Mouse (Mus musculus): ENCODE measurements at regions not wholly inside any gene's neighbourhood (a gene's known extent, or its start where the extent isn't known, plus 50 kb on each side); places are given as distances from the start of the nearest gene placed in this dataset.

DNA sequence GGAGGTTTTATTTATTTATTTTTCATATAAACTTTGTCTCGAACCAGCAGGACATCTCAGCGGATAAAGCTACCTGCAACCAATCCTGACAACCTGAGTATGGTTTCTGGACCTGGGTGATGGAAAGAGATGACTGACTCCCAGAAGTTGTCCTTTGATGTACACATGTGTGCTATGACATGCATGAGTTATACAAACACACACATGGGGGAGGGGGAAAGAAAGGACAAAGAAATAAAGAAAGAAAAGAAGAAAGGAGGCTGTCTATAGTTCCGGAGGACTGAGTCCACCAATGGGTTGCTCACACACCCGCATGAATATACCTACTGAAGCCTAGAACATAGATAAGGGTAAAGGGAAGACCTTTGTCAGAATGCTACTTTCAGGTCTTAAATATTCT, 295.0 kb downstream of the Etaa1 start:
- DNase-seq (ENCODE audit: low spot score) = no peak
- H3K4me1 ChIP-seq = peaks cover 6% of the 10 kb centered on the region; the same call in 1 of the 2 replicates
- no peaks in the 10 kb centered on the region for H3K9me3 ChIP-seq (replicated peaks)
- 91% methylated on average over 4 of the region's 4 CpGs for WGBS
- no peaks in the 10 kb centered on the region for H3K27me3 ChIP-seq (ENCODE audit: low read depth, poor library complexity, severe bottlenecking)
- no peak overlapping the region for H3K4me3 ChIP-seq
- H3K27ac ChIP-seq (replicated peaks) = no peak overlapping the region
- no peaks in the 10 kb centered on the region for H3K36me3 ChIP-seq

- no peak for DNase-seq (ENCODE audit: low spot score)
- Histone ChIP-seq H3K4me3 (no peak overlapping the region), H3K27ac (replicated peaks) (no peak overlapping the region), H3K36me3 (no peaks in the 10 kb centered on the region), H3K4me1 (no peaks in the 10 kb centered on the region), H3K27me3 (ENCODE audit: low read depth, poor library complexity, severe bottlenecking) (no peaks in the 10 kb centered on the region), H3K9me3 (replicated peaks) (no peaks in the 10 kb centered on the region)
- WGBS = 93% methylated on average over 5 of the region's 5 CpGs
These were observed 289.8 kb downstream of the Etaa1 start for GRCm38 (mm10) chr11:17663893-17664292.

DNA sequence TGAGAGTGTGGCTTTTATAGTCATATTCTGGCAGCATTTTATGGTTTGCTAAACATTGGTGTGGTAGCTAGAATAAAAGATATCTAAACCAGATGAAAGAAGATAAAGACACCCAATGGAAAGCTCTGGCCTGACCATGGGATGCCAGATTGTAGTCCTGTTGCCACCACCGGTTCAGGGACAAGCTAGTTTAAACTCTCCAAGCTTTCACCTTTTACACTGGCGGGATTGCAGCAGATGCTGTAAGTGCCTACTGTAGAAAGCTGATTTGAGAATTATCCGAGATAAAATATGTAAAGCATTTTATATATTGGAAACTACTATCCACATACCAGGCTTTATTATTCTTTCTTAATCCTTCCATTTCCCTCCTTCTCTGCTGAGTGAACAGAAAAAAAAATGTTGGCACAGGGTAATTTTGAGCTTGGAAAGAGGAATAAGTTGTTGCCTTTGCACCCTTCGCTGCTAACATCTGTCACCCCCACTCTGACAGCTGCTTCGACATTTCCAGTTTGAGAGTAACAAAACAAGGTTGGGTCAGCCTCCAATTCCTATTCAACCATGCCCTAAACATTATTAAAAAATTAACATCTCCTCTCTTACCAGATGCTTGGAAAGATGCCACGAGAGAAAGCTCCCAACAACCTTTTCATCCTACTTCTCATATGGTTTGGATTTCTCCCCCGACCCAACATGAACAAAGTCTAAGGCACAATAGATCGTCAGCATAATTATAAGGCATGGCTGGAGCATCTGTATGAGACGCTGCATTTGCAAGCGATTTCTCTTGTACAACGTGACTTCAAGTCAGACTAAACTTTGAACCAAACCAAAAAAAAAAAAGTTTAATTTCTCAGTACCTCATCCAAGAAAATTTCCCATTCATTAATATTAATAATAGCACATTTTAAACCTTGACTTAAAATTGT, 287.8 kb downstream of the Etaa1 start:
- DNase-seq (ENCODE audit: low spot score) = no peak
- Histone ChIP-seq H3K4me3 (no peak overlapping the region), H3K27ac (replicated peaks) (no peak overlapping the region), H3K27me3 (ENCODE audit: low read depth, poor library complexity, severe bottlenecking) (no peaks in the 10 kb centered on the region), H3K36me3 (no peaks in the 10 kb centered on the region), H3K9me3 (replicated peaks) (no peaks in the 10 kb centered on the region), H3K4me1 (no peaks in the 10 kb centered on the region)
- 92% methylated on average over 11 of the region's 11 CpGs for WGBS

DNA sequence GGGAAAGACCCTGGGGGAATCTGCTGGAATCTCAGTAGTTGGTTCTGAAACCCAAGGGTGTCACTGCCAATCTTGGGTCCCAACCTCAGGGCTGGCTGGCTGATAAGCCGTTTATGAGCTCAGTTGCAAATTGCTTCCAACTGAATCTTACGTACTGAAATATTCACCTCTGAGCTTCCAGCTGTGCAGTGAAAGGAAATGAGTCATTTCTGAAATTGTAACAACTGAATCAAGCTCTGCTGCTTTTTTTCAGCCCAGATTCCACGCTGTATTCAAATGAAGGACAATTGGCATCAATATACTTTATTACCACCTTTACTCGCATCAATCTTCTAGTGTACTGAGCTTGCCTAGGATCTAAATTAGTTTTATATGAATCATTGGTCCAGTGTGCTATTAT, 272.7 kb downstream of the Etaa1 start:
- Histone ChIP-seq H3K27me3 (ENCODE audit: low read depth, poor library complexity, severe bottlenecking) (no peaks in the 10 kb centered on the region), H3K4me3 (no peak overlapping the region), H3K4me1 (no peaks in the 10 kb centered on the region), H3K36me3 (no peaks in the 10 kb centered on the region), H3K9me3 (replicated peaks) (no peaks in the 10 kb centered on the region; the same call in 1 of the 2 replicates), H3K27ac (replicated peaks) (no peak overlapping the region)
- DNase-seq (ENCODE audit: low spot score) = no peak
- WGBS = 89% methylated on average over 4 of the region's 4 CpGs

GRCm38 (mm10) chr11:17685711-17686113, 268.0 kb downstream of the Etaa1 start:
- no peak overlapping the region for H3K4me3 ChIP-seq
- peak; percentile 33 for DNase-seq (ENCODE audit: low spot score)
- H3K27me3 ChIP-seq (ENCODE audit: low read depth, poor library complexity, severe bottlenecking) = no peaks in the 10 kb centered on the region
- H3K4me1 ChIP-seq = no peaks in the 10 kb centered on the region; the same call in 1 of the 2 replicates
- H3K27ac ChIP-seq (replicated peaks) = no peak overlapping the region
- H3K36me3 ChIP-seq = no peaks in the 10 kb centered on the region
- no peaks in the 10 kb centered on the region; the same call in 1 of the 2 replicates for H3K9me3 ChIP-seq (replicated peaks)
- 62% methylated on average over 4 of the region's 4 CpGs for WGBS

GRCm38 (mm10) chr11:17686806-17687205, 266.9 kb downstream of the Etaa1 start:
- Histone ChIP-seq H3K9me3 (replicated peaks) (no peaks in the 10 kb centered on the region; the same call in 1 of the 2 replicates), H3K27me3 (ENCODE audit: low read depth, poor library complexity, severe bottlenecking) (no peaks in the 10 kb centered on the region), H3K4me1 (no peaks in the 10 kb centered on the region; the same call in 1 of the 2 replicates), H3K36me3 (no peaks in the 10 kb centered on the region), H3K27ac (replicated peaks) (no peak overlapping the region), H3K4me3 (no peak overlapping the region)
- DNase-seq (ENCODE audit: low spot score) = no peak
- 79% methylated on average over 2 of the region's 2 CpGs for WGBS

- Histone ChIP-seq H3K27me3 (ENCODE audit: low read depth, poor library complexity, severe bottlenecking) (no peaks in the 10 kb centered on the region), H3K4me1 (no peaks in the 10 kb centered on the region), H3K4me3 (no peak overlapping the region), H3K27ac (replicated peaks) (no peak overlapping the region), H3K9me3 (replicated peaks) (no peaks in the 10 kb centered on the region), H3K36me3 (no peaks in the 10 kb centered on the region)
- DNase-seq (ENCODE audit: low spot score) = no peak
- WGBS = 39% methylated on average over 2 of the region's 2 CpGs
These were observed 259.5 kb downstream of the Etaa1 start for GRCm38 (mm10) chr11:17694145-17694544.

- no peak for DNase-seq (ENCODE audit: low spot score)
- Histone ChIP-seq H3K27ac (replicated peaks) (no peak overlapping the region), H3K36me3 (no peaks in the 10 kb centered on the region), H3K4me1 (no peaks in the 10 kb centered on the region), H3K9me3 (replicated peaks) (no peaks in the 10 kb centered on the region), H3K27me3 (ENCODE audit: low read depth, poor library complexity, severe bottlenecking) (no peaks in the 10 kb centered on the region), H3K4me3 (no peak overlapping the region)
These were observed 244.9 kb downstream of the Etaa1 start for GRCm38 (mm10) chr11:17708769-17709168.

DNA sequence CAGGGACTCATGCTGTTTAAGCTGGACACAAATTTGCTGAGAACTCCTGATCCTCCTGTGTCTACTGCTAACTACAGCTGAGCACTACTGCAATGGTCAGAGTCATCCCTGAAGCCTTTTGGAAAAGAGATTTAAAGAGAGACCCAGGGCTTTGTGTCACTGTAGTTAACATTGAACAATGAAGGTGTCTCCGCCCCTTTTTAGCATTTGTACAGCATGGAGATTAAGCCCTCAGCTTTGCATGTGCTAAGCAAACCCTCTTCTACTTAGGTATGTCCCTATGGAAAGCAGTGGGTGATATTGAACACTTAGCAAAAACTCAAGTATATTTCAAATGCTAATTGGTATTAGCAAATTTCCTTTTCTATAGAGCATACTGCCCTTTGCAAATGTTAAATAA, 231.6 kb downstream of the Etaa1 start:
- H3K27ac ChIP-seq (replicated peaks) = no peak overlapping the region
- 72% methylated on average over 1 of the region's 1 CpGs for WGBS
- no peaks in the 10 kb centered on the region for H3K27me3 ChIP-seq (ENCODE audit: low read depth, poor library complexity, severe bottlenecking)
- H3K9me3 ChIP-seq (replicated peaks) = no peaks in the 10 kb centered on the region
- no peak for DNase-seq (ENCODE audit: low spot score)
- no peaks in the 10 kb centered on the region; the same call in 1 of the 2 replicates for H3K4me1 ChIP-seq
- H3K36me3 ChIP-seq = no peaks in the 10 kb centered on the region
- no peak overlapping the region for H3K4me3 ChIP-seq

DNA sequence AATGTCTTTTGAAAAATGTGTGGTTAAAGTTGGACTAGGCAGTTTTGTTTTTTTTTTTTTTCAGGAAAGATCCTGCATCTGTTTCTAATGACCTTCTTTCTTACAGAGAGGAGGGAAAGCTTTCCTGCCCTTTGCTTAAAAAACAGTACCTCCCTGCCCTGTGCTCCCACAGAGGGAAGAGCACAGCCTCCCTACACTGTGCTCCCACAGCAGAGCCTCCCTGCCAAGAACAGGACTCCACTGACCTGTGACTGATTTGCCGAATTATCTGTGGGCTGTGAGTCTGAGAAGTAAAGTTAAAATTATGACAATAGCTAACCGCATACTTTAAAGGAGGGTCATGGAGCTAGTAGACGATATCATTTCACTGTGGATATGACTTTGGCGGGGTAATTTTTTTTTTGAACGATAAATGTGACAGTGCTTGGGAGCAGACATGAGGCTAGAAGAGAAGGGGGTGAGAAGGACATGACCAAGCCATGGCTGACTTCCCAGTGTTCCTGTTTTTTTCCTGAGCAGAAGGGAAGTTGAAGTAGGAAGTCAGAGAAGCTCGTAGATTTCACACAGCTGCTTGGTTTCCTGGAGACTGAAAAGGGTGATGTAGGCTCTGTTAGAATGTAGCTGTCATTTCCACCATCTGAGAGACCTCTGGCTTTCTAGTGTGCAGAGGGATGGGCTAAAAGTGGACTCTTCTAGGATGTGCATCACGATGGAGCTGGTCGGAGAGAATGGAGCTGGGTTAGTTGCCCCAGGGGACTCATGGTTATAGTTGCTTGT, 226.2 kb downstream of the Etaa1 start:
- no peaks in the 10 kb centered on the region for H3K27me3 ChIP-seq (ENCODE audit: low read depth, poor library complexity, severe bottlenecking)
- H3K4me1 ChIP-seq = no peaks in the 10 kb centered on the region; the same call in 1 of the 2 replicates
- H3K36me3 ChIP-seq = no peaks in the 10 kb centered on the region
- 78% methylated on average over 8 of the region's 8 CpGs for WGBS
- DNase-seq (ENCODE audit: low spot score) = no peak
- no peak overlapping the region for H3K4me3 ChIP-seq
- no peaks in the 10 kb centered on the region for H3K9me3 ChIP-seq (replicated peaks)
- H3K27ac ChIP-seq (replicated peaks) = no peak overlapping the region

GRCm38 (mm10) chr11:17733075-17733474, 220.6 kb downstream of the Etaa1 start:
- no peaks in the 10 kb centered on the region for H3K36me3 ChIP-seq
- no peak for DNase-seq (ENCODE audit: low spot score)
- WGBS = 92% methylated on average over 4 of the region's 4 CpGs
- H3K27me3 ChIP-seq (ENCODE audit: low read depth, poor library complexity, severe bottlenecking) = no peaks in the 10 kb centered on the region
- no peak overlapping the region for H3K4me3 ChIP-seq
- H3K27ac ChIP-seq (replicated peaks) = no peak overlapping the region
- no peaks in the 10 kb centered on the region for H3K9me3 ChIP-seq (replicated peaks)
- no peaks in the 10 kb centered on the region for H3K4me1 ChIP-seq

GRCm38 (mm10) chr11:17734519-17734918, 219.2 kb downstream of the Etaa1 start:
- Histone ChIP-seq H3K36me3 (no peaks in the 10 kb centered on the region), H3K4me1 (no peaks in the 10 kb centered on the region), H3K4me3 (no peak overlapping the region), H3K27me3 (ENCODE audit: low read depth, poor library complexity, severe bottlenecking) (no peaks in the 10 kb centered on the region), H3K9me3 (replicated peaks) (no peaks in the 10 kb centered on the region), H3K27ac (replicated peaks) (no peak overlapping the region)
- no peak for DNase-seq (ENCODE audit: low spot score)
- 79% methylated on average over 2 of the region's 2 CpGs for WGBS

GRCm38 (mm10) chr11:17738879-17739278, 214.8 kb downstream of the Etaa1 start:
- Histone ChIP-seq H3K36me3 (no peaks in the 10 kb centered on the region), H3K27me3 (ENCODE audit: low read depth, poor library complexity, severe bottlenecking) (no peaks in the 10 kb centered on the region), H3K4me1 (no peaks in the 10 kb centered on the region), H3K4me3 (no peak overlapping the region), H3K27ac (replicated peaks) (no peak overlapping the region), H3K9me3 (replicated peaks) (no peaks in the 10 kb centered on the region)
- WGBS = 43% methylated on average over 5 of the region's 5 CpGs
- DNase-seq (ENCODE audit: low spot score) = peak; percentile 14
